Mouse (Mus musculus): ENCODE data around the gene Arl3. TPM values are rescaled to one million over a fixed set of nuclear protein-coding genes. Genes with fewer than 3 reads are reported as not detected.

Arl3 gene
- polyA plus RNA-seq, 1 experiment from 2014 or later, result 141 TPM

DNA sequence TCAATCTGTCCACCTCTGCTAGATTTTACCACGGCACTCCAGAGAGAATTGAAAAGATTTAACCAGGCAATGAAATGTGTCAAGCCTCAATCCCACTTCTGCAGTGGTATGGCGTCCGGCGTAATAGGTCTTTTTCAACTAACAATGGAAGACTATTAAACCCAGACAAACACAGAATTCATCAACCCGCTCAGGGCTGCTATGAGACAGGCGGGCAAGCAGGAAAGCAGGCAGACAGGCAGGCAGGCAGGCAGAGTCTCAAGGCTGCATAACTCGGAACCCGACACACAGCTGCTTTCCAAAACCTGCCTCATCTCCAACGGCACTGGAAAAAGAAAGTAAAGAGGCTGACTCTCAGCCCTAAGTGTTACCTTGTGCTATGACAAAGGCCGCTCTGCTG, 24.9 kb downstream of the Arl3 start:
- ATAC-seq (ENCODE audit: low FRiP score), result no peak
- Histone ChIP-seq H3K4me2 (replicated peaks) (no peak overlapping the region), H3K4me1 (replicated peaks; ENCODE audit: control insufficient read depth, insufficient read depth, low read length) (no peaks in the 10 kb centered on the region), H3K4me3 (replicated peaks; ENCODE audit: low read length) (no peak overlapping the region), H3K36me3 (replicated peaks; ENCODE audit: control insufficient read depth, insufficient read depth) (peaks cover 43% of the 10 kb centered on the region), H3K9me3 (ENCODE audit: control insufficient read depth, low read length) (no peaks in the 10 kb centered on the region), H3K9ac (no peak overlapping the region), H3K27ac (peak overlapping the region; percentile 69), H3K27me3 (ENCODE audit: control insufficient read depth, insufficient read depth, low read length) (no peaks in the 10 kb centered on the region)
- DNase-seq (ENCODE audit: low spot score), result no peak
- WGBS, result 53% methylated on average over 10 of the region's 10 CpGs

DNA sequence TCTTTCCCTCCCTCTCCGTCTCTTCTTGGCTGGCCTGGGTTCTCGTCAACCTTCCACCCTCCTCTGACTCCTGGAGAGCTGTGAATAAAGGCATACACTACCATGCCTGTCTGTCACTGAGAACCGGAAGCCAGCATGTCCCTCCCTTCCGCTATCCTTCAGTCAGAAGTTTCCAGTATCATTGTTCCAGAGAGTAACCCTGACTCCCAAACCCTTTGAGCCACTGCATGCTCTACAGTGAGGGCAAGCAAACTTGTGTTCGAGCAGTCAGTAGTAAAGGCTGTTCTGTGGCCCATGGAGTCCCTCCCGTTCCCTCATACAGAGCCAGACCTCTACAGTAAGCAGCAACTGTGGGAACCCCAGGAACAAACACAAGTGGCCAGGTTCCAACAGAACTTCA, 25.4 kb downstream of the Arl3 start:
- DNase-seq (ENCODE audit: low spot score), result no peak

DNA sequence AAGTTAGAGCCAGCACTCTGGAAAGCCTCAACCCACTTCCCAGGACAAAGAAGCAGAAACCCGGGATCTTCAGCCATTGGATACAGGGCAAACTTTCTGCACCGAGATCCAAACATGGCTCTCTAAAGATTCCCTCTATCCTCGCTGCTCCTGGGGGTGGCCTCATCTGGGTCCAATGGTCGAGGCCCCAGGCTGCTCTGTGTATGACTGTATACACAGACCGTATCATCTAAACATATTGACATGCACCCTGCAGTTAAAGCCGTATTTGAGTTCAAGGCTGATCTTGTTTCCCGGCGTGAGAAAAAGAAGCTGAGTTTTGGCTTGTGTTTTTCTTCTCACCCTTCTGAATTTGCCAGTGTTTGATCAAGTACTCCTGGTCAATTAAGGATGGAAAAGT, 30.2 kb downstream of the Arl3 start:
- no peaks in the 10 kb centered on the region for H3K9me3 ChIP-seq (ENCODE audit: control insufficient read depth, low read length)
- ATAC-seq (ENCODE audit: low FRiP score) (no peak), DNase-seq (ENCODE audit: low spot score) (no peak)
- H3K36me3 ChIP-seq (replicated peaks; ENCODE audit: control insufficient read depth, insufficient read depth), result peaks cover 52% of the 10 kb centered on the region
- H3K4me2 ChIP-seq (replicated peaks), result no peak overlapping the region
- WGBS, result 82% methylated on average over 8 of the region's 8 CpGs
- no peak overlapping the region for H3K4me3 ChIP-seq (replicated peaks; ENCODE audit: low read length)
- H3K9ac ChIP-seq, result no peak overlapping the region
- H3K27ac ChIP-seq, result no peak overlapping the region
- no peaks in the 10 kb centered on the region; the same call in 1 of the 2 replicates for H3K4me1 ChIP-seq (replicated peaks; ENCODE audit: control insufficient read depth, insufficient read depth, low read length)
- H3K27me3 ChIP-seq (ENCODE audit: control insufficient read depth, insufficient read depth, low read length), result no peaks in the 10 kb centered on the region

More for the DNA sequence above, 25.4 kb downstream of the Arl3 start:
- Histone ChIP-seq H3K4me3 (replicated peaks; ENCODE audit: low read length) (no peak overlapping the region), H3K27ac (peak overlapping the region; percentile 69; the same call in 1 of the 2 replicates), H3K9ac (no peak overlapping the region), H3K36me3 (replicated peaks; ENCODE audit: control insufficient read depth, insufficient read depth) (peaks cover 49% of the 10 kb centered on the region), H3K27me3 (ENCODE audit: control insufficient read depth, insufficient read depth, low read length) (no peaks in the 10 kb centered on the region), H3K9me3 (ENCODE audit: control insufficient read depth, low read length) (no peaks in the 10 kb centered on the region), H3K4me2 (replicated peaks) (no peak overlapping the region), H3K4me1 (replicated peaks; ENCODE audit: control insufficient read depth, insufficient read depth, low read length) (no peaks in the 10 kb centered on the region)
- no peak for ATAC-seq (ENCODE audit: low FRiP score)
- 63% methylated on average over 6 of the region's 6 CpGs for WGBS

GRCm38 (mm10) chr19:46538213-46538612, 34.8 kb downstream of the Arl3 start:
- Histone ChIP-seq H3K27ac (no peak overlapping the region), H3K9me3 (ENCODE audit: control insufficient read depth, low read length) (no peaks in the 10 kb centered on the region), H3K36me3 (replicated peaks; ENCODE audit: control insufficient read depth, insufficient read depth) (peaks cover 50% of the 10 kb centered on the region), H3K27me3 (ENCODE audit: control insufficient read depth, insufficient read depth, low read length) (no peaks in the 10 kb centered on the region), H3K4me3 (replicated peaks; ENCODE audit: low read length) (no peak overlapping the region), H3K4me2 (replicated peaks) (no peak overlapping the region), H3K4me1 (replicated peaks; ENCODE audit: control insufficient read depth, insufficient read depth, low read length) (peaks cover 6% of the 10 kb centered on the region; the same call in 1 of the 2 replicates), H3K9ac (no peak overlapping the region)
- DNase-seq (ENCODE audit: low spot score) (no peak), ATAC-seq (ENCODE audit: low FRiP score) (no peak)
- 85% methylated on average over 6 of the region's 6 CpGs for WGBS

DNA sequence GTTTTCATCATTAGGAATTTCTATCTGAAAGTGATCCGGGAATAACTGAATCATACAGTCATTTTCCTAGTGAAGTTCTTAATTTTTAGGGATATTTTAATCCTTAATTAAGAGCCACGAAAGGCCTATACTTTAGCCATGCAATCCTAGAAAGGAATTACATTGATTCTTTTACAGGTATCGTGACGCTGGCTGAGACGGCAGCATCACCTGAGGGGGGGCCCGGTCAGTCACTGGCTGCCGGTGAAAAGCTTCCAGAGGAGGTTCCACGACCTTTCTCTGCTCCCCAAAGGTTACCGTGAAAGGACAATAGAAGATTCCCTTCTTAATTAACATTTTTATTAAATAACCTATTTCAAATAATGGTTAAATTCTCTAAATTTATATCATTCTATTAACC, 35.6 kb downstream of the Arl3 start:
- no peak for DNase-seq (ENCODE audit: low spot score)
- ATAC-seq (ENCODE audit: low FRiP score), result no peak
- 82% methylated on average over 9 of the region's 9 CpGs for WGBS
- H3K9me3 ChIP-seq (ENCODE audit: control insufficient read depth, low read length), result no peaks in the 10 kb centered on the region
- peaks cover 41% of the 10 kb centered on the region for H3K36me3 ChIP-seq (replicated peaks; ENCODE audit: control insufficient read depth, insufficient read depth)
- no peaks in the 10 kb centered on the region for H3K27me3 ChIP-seq (ENCODE audit: control insufficient read depth, insufficient read depth, low read length)
- H3K4me2 ChIP-seq (replicated peaks), result no peak overlapping the region
- no peak overlapping the region for H3K27ac ChIP-seq
- no peak overlapping the region for H3K4me3 ChIP-seq (replicated peaks; ENCODE audit: low read length)
- peaks cover 14% of the 10 kb centered on the region for H3K4me1 ChIP-seq (replicated peaks; ENCODE audit: control insufficient read depth, insufficient read depth, low read length)
- no peak overlapping the region for H3K9ac ChIP-seq

- H3K4me3 ChIP-seq (replicated peaks; ENCODE audit: low read length), result no peak overlapping the region
- H3K27me3 ChIP-seq (ENCODE audit: control insufficient read depth, insufficient read depth, low read length), result no peaks in the 10 kb centered on the region
- no peak overlapping the region for H3K9ac ChIP-seq
- 35% methylated on average over 6 of the region's 6 CpGs for WGBS
- H3K36me3 ChIP-seq (replicated peaks; ENCODE audit: control insufficient read depth, insufficient read depth), result peaks cover 15% of the 10 kb centered on the region; the same call in 1 of the 2 replicates
- H3K27ac ChIP-seq, result no peak overlapping the region
- H3K9me3 ChIP-seq (ENCODE audit: control insufficient read depth, low read length), result no peaks in the 10 kb centered on the region
- H3K4me1 ChIP-seq (replicated peaks; ENCODE audit: control insufficient read depth, insufficient read depth, low read length), result peaks cover 42% of the 10 kb centered on the region
- DNase-seq (ENCODE audit: low spot score), result no peak
- ATAC-seq (ENCODE audit: low FRiP score), result no peak
- H3K4me2 ChIP-seq (replicated peaks), result no peak overlapping the region
These were observed 38.4 kb downstream of the Arl3 start for GRCm38 (mm10) chr19:46534542-46535098.

DNA sequence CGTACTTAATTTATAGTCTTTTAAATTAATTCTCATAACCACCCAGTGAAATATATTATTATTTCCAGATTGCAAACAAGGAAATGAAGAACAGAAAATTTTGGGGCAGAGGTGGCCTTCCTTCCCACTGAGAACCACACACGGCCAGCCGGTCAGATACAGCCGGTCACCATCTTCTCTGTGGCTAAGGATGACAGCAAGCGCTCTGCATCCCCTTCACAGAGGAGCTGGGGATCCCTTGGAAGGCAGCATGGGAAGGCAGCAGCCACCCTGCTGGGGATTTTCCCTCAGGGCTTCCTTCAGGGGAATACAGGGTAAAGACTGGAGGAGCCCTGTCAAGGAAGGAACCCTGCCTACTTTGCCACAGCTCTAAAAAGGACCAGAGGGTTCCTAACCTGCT, 39.5 kb downstream of the Arl3 start:
- DNase-seq (ENCODE audit: low spot score), result no peak
- Histone ChIP-seq H3K9ac (peak overlapping the region; percentile 29; the same call in 1 of the 2 replicates), H3K27me3 (ENCODE audit: control insufficient read depth, insufficient read depth, low read length) (no peaks in the 10 kb centered on the region), H3K4me3 (replicated peaks; ENCODE audit: low read length) (no peak overlapping the region), H3K9me3 (ENCODE audit: control insufficient read depth, low read length) (no peaks in the 10 kb centered on the region), H3K36me3 (replicated peaks; ENCODE audit: control insufficient read depth, insufficient read depth) (peaks cover 10% of the 10 kb centered on the region; the same call in 1 of the 2 replicates), H3K4me2 (replicated peaks) (no peak overlapping the region), H3K4me1 (replicated peaks; ENCODE audit: control insufficient read depth, insufficient read depth, low read length) (peaks cover 52% of the 10 kb centered on the region), H3K27ac (peak overlapping the region; percentile 92)
- 56% methylated on average over 5 of the region's 5 CpGs for WGBS
- ATAC-seq (ENCODE audit: low FRiP score), result no peak

GRCm38 (mm10) chr19:46533066-46533465, 39.9 kb downstream of the Arl3 start:
- DNase-seq (ENCODE audit: low spot score) (no peak), ATAC-seq (ENCODE audit: low FRiP score) (no peak)
- peak overlapping the region; percentile 92 for H3K27ac ChIP-seq
- H3K4me3 ChIP-seq (replicated peaks; ENCODE audit: low read length), result no peak overlapping the region
- 0 out of 2 replicates have a peak overlapping the region, but pooled peaks have one; percentile 29 for H3K9ac ChIP-seq
- no peaks in the 10 kb centered on the region for H3K27me3 ChIP-seq (ENCODE audit: control insufficient read depth, insufficient read depth, low read length)
- 51% methylated on average over 4 of the region's 4 CpGs for WGBS
- H3K36me3 ChIP-seq (replicated peaks; ENCODE audit: control insufficient read depth, insufficient read depth), result peaks cover 9% of the 10 kb centered on the region; the same call in 1 of the 2 replicates
- H3K4me1 ChIP-seq (replicated peaks; ENCODE audit: control insufficient read depth, insufficient read depth, low read length), result peaks cover 57% of the 10 kb centered on the region
- no peak overlapping the region for H3K4me2 ChIP-seq (replicated peaks)
- H3K9me3 ChIP-seq (ENCODE audit: control insufficient read depth, low read length), result no peaks in the 10 kb centered on the region

DNA sequence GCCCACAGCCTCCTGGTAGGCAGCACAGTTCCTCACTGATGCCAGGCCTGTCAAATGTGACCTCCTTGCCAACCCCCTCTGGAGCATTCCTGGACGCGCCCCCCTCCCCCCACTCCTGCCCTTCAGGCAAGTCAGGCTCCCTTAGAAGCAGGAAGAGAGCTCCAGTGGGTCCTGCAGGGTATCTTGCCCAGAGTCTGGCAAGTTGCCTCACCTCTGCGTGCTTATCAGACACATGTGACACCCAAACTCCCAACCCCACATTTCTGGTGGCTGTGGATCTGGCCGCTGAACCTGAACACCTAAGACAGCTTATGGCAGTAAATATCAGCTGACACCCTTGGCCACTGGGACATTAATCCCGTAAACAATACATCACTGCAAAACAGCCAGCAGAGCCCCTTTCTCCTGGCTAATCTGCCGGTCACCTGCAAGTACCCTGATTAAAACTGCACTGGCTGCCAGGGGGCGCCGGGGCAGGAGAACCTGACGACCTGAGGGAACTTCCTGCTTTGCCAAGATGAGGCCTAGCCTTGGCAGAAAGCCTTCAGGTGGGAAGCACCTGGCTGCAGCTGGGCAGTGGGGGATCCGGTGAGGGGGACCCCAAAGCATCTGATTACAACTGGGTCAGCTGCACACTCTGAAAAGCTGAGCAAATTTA, 40.8 kb downstream of the Arl3 start:
- DNase-seq (ENCODE audit: low spot score) (no peak), ATAC-seq (ENCODE audit: low FRiP score) (no peak)
- Histone ChIP-seq H3K4me2 (replicated peaks) (no peak overlapping the region), H3K27me3 (ENCODE audit: control insufficient read depth, insufficient read depth, low read length) (no peaks in the 10 kb centered on the region), H3K9ac (peak overlapping the region; percentile 31; the same call in 1 of the 2 replicates), H3K9me3 (ENCODE audit: control insufficient read depth, low read length) (no peaks in the 10 kb centered on the region), H3K4me3 (replicated peaks; ENCODE audit: low read length) (no peak overlapping the region), H3K4me1 (replicated peaks; ENCODE audit: control insufficient read depth, insufficient read depth, low read length) (peaks cover 66% of the 10 kb centered on the region), H3K36me3 (replicated peaks; ENCODE audit: control insufficient read depth, insufficient read depth) (peaks cover 5% of the 10 kb centered on the region; the same call in 1 of the 2 replicates), H3K27ac (peak overlapping the region; percentile 92)
- WGBS, result 11% methylated on average over 10 of the region's 10 CpGs

Data from hindbrain, embryonic 14.5 days (tissue).